Mouse (Mus musculus) CD4-positive, CD25-positive, alpha-beta regulatory T cell, adult 9 weeks (primary cell): Measurements from ENCODE around the gene Hsf3. TPM values are rescaled to one million over a fixed set of nuclear protein-coding genes. Genes with fewer than 3 reads are reported as not detected.

ENCODE experiments used
- polyA plus RNA-seq: library from polyadenylated mRNA; unstranded; fragments of 100-300 nt; shearing (Covaris generic); gene quantifications from one replicate; pipeline ENCODE4 v1.2.1, GENCODE M21; 2017

Gene Hsf3
- polyA plus RNA-seq = not detected

DNA sequence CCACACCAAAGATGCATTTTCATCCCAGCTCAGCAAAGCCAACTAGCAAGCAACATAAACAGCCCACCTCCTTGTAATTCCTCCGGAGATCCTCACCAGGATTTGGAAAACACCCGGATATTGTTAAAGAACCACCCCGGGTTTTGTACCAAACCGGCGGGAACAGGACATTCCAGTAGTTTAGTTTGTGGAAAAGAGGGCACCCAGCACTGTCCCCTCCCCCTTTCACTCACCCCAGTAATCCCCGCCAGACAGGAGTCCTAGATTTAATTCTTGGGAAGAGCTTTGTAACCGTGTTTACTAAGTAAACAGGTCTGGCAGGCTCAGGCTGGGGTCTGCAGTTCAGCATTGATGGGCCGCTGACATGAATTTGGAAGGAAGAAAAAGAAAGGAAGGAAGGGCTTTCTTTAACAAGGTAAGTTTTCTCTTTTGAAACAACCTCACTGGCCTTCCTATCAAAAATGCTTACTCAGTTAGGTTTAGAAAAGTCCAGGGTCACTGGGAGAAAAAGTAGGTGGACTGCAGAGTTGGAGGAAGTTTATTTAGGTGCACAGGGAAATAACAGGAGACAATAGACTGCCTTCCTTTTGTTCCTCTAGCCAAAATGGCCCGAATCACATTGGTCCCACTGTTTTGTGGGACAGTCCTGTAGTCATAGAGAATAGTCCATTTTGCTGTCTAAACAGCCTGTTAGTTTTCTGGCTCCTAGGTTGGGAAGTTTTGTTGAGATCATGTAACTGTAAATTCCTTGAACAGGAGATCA is at the start of gene Hsf3:
Gene Hsf3, minus strand, starts transcription at position 94 of the 763 bp plus-strand sequence.

GRCm38 (mm10) chrX:96455149-96455548 is 945 bp downstream of the Hsf3 start, which contains the start of gene Heph:
Gene Heph (plus strand): TSS chrX:96455359.

DNA sequence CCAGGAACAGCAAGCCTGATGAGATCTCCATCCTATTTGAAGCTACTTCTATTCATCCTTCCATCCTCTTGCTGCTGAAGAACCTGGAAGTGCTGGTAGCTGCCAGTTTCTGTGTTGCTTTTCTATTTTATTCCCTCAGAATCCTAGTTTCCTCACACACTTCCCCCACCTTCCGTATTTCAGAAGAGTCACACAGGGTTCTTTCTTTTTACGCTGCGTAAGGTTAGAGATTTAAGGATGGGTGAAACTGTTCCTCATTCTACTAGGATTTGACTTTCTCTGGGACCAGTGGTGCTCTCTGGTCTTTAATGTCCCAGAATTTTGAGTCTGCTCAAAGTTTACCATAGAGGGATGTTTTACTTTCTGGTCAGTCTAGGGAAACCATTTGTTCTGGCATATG is 162.8 kb downstream of the Hsf3 start, which contains the start of gene Vsig4:
Gene Vsig4, minus strand, starts transcription at position 101 of the 400 bp plus-strand sequence.

Other genes with a start within 250 kb of the Hsf3 start
- not detected for gene Vsig4, start 162.9 kb downstream of the Hsf3 start, polyA plus RNA-seq
- gene Heph, start 935 bp downstream of the Hsf3 start, polyA plus RNA-seq = not detected